Mouse (Mus musculus): ENCODE results near the gene Mafg. TPM values are rescaled to one million over a fixed set of nuclear protein-coding genes. Genes with fewer than 3 reads are reported as not detected.
A peak's percentile ranks its signal among the peaks of the same experiment; 100 is the strongest.

Gene Mafg
- total and polyA plus RNA-seq, 3 experiments, result 26.5 to 113 (median 54.0) TPM

DNA sequence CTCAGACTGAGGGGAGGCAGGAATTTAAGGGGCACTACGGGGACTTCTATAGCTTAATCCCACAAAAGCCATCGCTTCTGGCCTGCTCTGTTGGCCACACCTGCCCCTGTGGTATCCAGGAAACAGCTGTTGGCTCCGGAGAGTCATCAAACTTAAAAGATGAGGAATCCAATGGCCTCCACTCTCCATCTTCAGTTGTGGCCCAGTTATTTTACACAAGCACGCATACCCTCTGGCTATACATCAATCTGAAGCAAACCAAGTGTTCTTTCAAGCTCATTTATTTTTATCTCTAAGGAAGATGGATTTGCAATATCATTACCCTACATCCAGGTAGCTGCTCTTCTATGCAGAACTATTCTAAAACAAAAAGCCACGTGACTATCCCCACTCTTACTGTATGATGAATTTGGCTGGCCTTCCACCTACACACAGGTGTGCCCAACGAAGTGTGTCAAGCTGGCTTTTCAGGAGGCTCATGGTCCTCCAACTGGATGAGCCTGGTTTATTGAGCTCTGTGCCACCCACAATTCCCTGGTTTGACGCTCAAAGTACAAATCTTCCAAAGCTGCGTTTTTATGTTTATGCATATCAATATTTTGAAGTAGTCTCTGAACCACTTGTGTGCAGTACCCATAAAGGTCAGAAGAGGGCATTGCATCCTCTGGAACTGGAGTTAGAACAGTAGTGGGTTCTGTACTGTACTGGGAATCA, 51.0 kb downstream of the Mafg start:
- Histone ChIP-seq H3K79me2 (ENCODE audit: control insufficient read depth, insufficient read depth, low read length, poor library complexity) (peaks cover 35% of the 10 kb centered on the region), H3K9me3 (replicated peaks; ENCODE audit: insufficient read depth, low read length) (no peaks in the 10 kb centered on the region), H3K27ac (ENCODE audit: control insufficient read depth, low read depth, low read length) (peak overlapping the region; percentile 73), H3K4me3 (ENCODE audit: control insufficient read depth in 1 of 2, insufficient read depth in 1 of 2, low read depth in 2 of 2, low read length in 2 of 2) (peak overlapping the region; percentile 63 to 76), H3K36me3 (ENCODE audit: control insufficient read depth in 1 of 2, insufficient read depth in 2 of 2, low read length in 2 of 2) (peaks cover 7 to 12% of the 10 kb centered on the region in 2 experiments; a peak in 3 of 4 replicates), H3K9ac (ENCODE audit: control insufficient read depth, low read depth, low read length, poor library complexity, severe bottlenecking) (peak overlapping the region; percentile 84), H3K27me3 (ENCODE audit: control insufficient read depth in 1 of 2, insufficient read depth in 2 of 2, low read length in 2 of 2) (no peaks in the 10 kb centered on the region), H3K4me1 (ENCODE audit: control insufficient read depth in 1 of 2, insufficient read depth in 2 of 2, low read length in 2 of 2) (peaks cover 5 to 18% of the 10 kb centered on the region in 2 experiments)
- no peak; the same call in 1 of the 2 replicates for TF ChIP-seq POLR2AphosphoS2 (IDR thresholded peaks at IDR 0.05; ENCODE audit: low read length)
- TF ChIP-seq RAD21 (IDR thresholded peaks at IDR 0.05; ENCODE audit: low read depth, low read length), result peak; percentile 67
- peak; percentile 63; the same call in 1 of the 2 replicates for TF ChIP-seq MYC (IDR thresholded peaks at IDR 0.05; ENCODE audit: low read depth, low read length)
- TF ChIP-seq E2F4 (IDR thresholded peaks at IDR 0.05; ENCODE audit: borderline replicate concordance, low read depth, low read length), result no peak
- peak; percentile 63 for TF ChIP-seq SMC3 (IDR thresholded peaks at IDR 0.05; ENCODE audit: low read depth, low read length)
- TF ChIP-seq SIN3A (IDR thresholded peaks at IDR 0.05; ENCODE audit: low read length), result no peak
- TF ChIP-seq POLR2AphosphoS5 (IDR thresholded peaks at IDR 0.05; ENCODE audit: borderline replicate concordance, low read depth, low read length), result no peak
- TF ChIP-seq ZNF384 (IDR thresholded peaks at IDR 0.05; ENCODE audit: low read depth, low read length), result no peak
- no peak for TF ChIP-seq RCOR1 (IDR thresholded peaks at IDR 0.05; ENCODE audit: low read depth, low read length)
- no peak for TF ChIP-seq ELF1 (IDR thresholded peaks at IDR 0.05; ENCODE audit: low read depth, low read length)
- TF ChIP-seq KAT2A (conservative IDR thresholded peaks at IDR 0.05; ENCODE audit: low read depth, low read length), result no peak
- no peak for TF ChIP-seq USF2 (IDR thresholded peaks at IDR 0.05; ENCODE audit: borderline replicate concordance in 1 of 2, insufficient read depth in 1 of 2, low read depth in 1 of 2, low read length in 2 of 2)
- peak; percentile 63 for TF ChIP-seq USF1 (IDR thresholded peaks at IDR 0.05; ENCODE audit: low read depth, low read length)
- TF ChIP-seq GABPA (IDR thresholded peaks at IDR 0.05; ENCODE audit: low read depth, low read length), result no peak
- no peak for TF ChIP-seq ZKSCAN1 (IDR thresholded peaks at IDR 0.05; ENCODE audit: low read depth, low read length)
- TF ChIP-seq NELFE (IDR thresholded peaks at IDR 0.05; ENCODE audit: low read depth, low read length), result no peak
- TF ChIP-seq MAFK (IDR thresholded peaks at IDR 0.05; ENCODE audit: borderline replicate concordance, low read depth, low read length), result no peak
- TF ChIP-seq CHD1 (IDR thresholded peaks at IDR 0.05; ENCODE audit: low read depth, low read length), result 0 out of 2 replicates have a peak, but pooled peaks have one; percentile 37
- TF ChIP-seq ZC3H11A (IDR thresholded peaks at IDR 0.05; ENCODE audit: low read depth, low read length), result peak; percentile 40
- TF ChIP-seq NRF1 (IDR thresholded peaks at IDR 0.05; ENCODE audit: insufficient read depth, low read depth, low read length, poor library complexity, severe bottlenecking), result no peak; the same call in 1 of the 2 replicates
- no peak for TF ChIP-seq MYB (IDR thresholded peaks at IDR 0.05; ENCODE audit: low read depth, low read length)
- TF ChIP-seq CTCF (IDR thresholded peaks at IDR 0.05 in 2 of 3, conservative IDR thresholded peaks at IDR 0.05 in 1 of 3; ENCODE audit: control insufficient read depth in 1 of 3, insufficient read depth in 1 of 3, low read depth in 2 of 3, low read length in 3 of 3, poor library complexity in 1 of 3, severe bottlenecking in 1 of 3), result peak; percentile 18 to 85 (median 75); a peak in 5 of 6 replicates
- no peak for TF ChIP-seq TBP (IDR thresholded peaks at IDR 0.05; ENCODE audit: low read depth, low read length)
- DNase-seq (ENCODE audit: low read depth, low spot score), result peak; percentile 84
